Mouse (Mus musculus) bone marrow, adult 2 months (tissue): ENCODE data around the gene Pced1b.

ENCODE experiments used
- CTCF ChIP-seq: fragments of 200-500 bp; IDR thresholded peaks from 2 replicates; pipeline ENCODE4 v1.5.1; 2011; ENCODE audit warnings: low read length, control low read depth; ENCODE audit not compliant: control insufficient read depth, insufficient read depth
- POLR2A ChIP-seq: fragments of 200-500 bp; IDR thresholded peaks from 2 replicates; pipeline ENCODE4 v1.6.1; 2011; ENCODE audit warnings: low read depth, mild to moderate bottlenecking, control low read depth, low read length, borderline replicate concordance; ENCODE audit not compliant: control insufficient read depth

- TF ChIP-seq POLR2A: no peak
- no peak for TF ChIP-seq CTCF
Measured at GRCm38 (mm10) chr15:97397793-97398192, 150.9 kb downstream of the Pced1b start.
